Mouse (Mus musculus): ENCODE measurements at regions not wholly inside any gene's neighbourhood (a gene's known extent, or its start where the extent isn't known, plus 50 kb on each side); places are given as distances from the start of the nearest gene placed in this dataset.

DNA sequence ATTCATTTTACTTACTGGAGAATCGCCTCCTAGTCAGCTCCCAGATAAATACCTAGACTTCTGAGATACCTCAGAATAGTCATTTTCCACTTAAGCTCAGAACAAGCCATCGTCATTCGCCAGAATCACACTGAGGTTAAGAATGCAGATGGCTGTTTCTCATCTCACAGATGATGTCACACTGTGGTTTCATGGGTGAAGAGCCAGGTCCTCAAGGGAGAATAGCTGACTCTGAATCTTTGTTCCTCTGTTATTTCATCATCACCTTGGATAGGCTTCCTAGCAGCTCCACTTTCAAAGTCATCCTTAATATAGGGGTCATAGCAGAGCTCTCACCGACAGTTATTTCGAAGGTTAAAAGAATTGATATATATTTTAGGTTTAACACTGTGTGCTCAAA is 297.8 kb upstream of the Gm765 start:
- TF ChIP-seq CTCF (IDR thresholded peaks at IDR 0.05; ENCODE audit: low read depth) (no peak), EP300 (optimal IDR thresholded peaks at IDR 0.05) (no peak)
